Mouse (Mus musculus) embryonic facial prominence, embryonic 15.5 days (tissue): ENCODE data around the gene Nck1. TPM values are rescaled to one million over a fixed set of nuclear protein-coding genes. Genes with fewer than 3 reads are reported as not detected.

Experiments used
- ATAC-seq: fragments of 200-750 bp; cut with Nextera tagmentation; 2 replicates; pipeline ENCODE4 v1.8.0; 2017; ENCODE audit warnings: low read depth, moderate TSS enrichment; ENCODE audit not compliant: insufficient number of reproducible peaks, low FRiP score, low TSS enrichment
- H3K27ac ChIP-seq: fragments of 300-500 bp; sonication (generic); replicated peaks from 2 replicates; pipeline ENCODE4 v1.5.1; 2015; ENCODE audit warnings: mild to moderate bottlenecking, inconsistent platforms
- H3K27me3 ChIP-seq: fragments of 300-500 bp; sonication (generic); 2 replicates; pipeline ENCODE4 v1.6.1; 2015; ENCODE audit warnings: inconsistent platforms
- H3K36me3 ChIP-seq: fragments of 300-500 bp; sonication (generic); 2 replicates; pipeline ENCODE4 v1.6.1; 2015; ENCODE audit warnings: mild to moderate bottlenecking, inconsistent platforms
- H3K4me1 ChIP-seq: fragments of 300-500 bp; sonication (generic); 2 replicates; pipeline ENCODE4 v1.6.1; 2015; ENCODE audit warnings: inconsistent platforms
- H3K4me2 ChIP-seq: fragments of 300-500 bp; sonication (generic); replicated peaks from 2 replicates; pipeline ENCODE4 v1.6.1; 2015; ENCODE audit warnings: mild to moderate bottlenecking, inconsistent platforms
- H3K4me3 ChIP-seq: fragments of 300-500 bp; sonication (generic); replicated peaks from 2 replicates; pipeline ENCODE4 v1.5.1; 2015; ENCODE audit warnings: mild to moderate bottlenecking, inconsistent platforms
- H3K9ac ChIP-seq: fragments of 300-500 bp; sonication (generic); 2 replicates; pipeline ENCODE4 v1.6.1; 2015; ENCODE audit warnings: inconsistent platforms
- H3K9me3 ChIP-seq: fragments of 300-500 bp; sonication (generic); replicated peaks from 2 replicates; pipeline ENCODE4 v1.6.1; 2016; ENCODE audit warnings: inconsistent platforms
- WGBS: fragments of 180-500 bp; shearing (Covaris S2); methylation state at CpG from one replicate; pipeline ENCODE4 v1.1.7; 2015; 5-methylcytosine and 5-hydroxymethylcytosine counted together
- polyA plus RNA-seq: library from polyadenylated mRNA; unstranded; fragments of >200 nt; fragmentation: Nextera tagmentation; extraction: Ambion mirVana; gene quantifications from 2 replicates; pipeline ENCODE4 v1.2.1, GENCODE M21; 2015

Nck1 gene
- polyA plus RNA-seq, 1 experiment from 2014 or later: 64.2 TPM

GRCm38 (mm10) chr9:100532847-100533505 is 13.0 kb downstream of the Nck1 start:
- Histone ChIP-seq H3K27ac (no peak overlapping the region), H3K4me1 (peaks cover 10% of the 10 kb centered on the region; the same call in 1 of the 2 replicates), H3K27me3 (no peaks in the 10 kb centered on the region), H3K9ac (no peak overlapping the region), H3K36me3 (no peaks in the 10 kb centered on the region), H3K4me2 (no peak overlapping the region), H3K9me3 (peaks cover 6% of the 10 kb centered on the region; the same call in 1 of the 2 replicates), H3K4me3 (no peak overlapping the region)
- no peak for ATAC-seq
- 71% methylated on average over 3 of the region's 3 CpGs for WGBS

- no peaks in the 10 kb centered on the region for H3K27me3 ChIP-seq
- H3K36me3 ChIP-seq: no peaks in the 10 kb centered on the region
- ATAC-seq: no peak
- H3K4me3 ChIP-seq: no peak overlapping the region
- H3K4me2 ChIP-seq: no peak overlapping the region
- peaks cover 6% of the 10 kb centered on the region; the same call in 1 of the 2 replicates for H3K9me3 ChIP-seq
- WGBS: 63% methylated on average over 1 of the region's 1 CpGs
- H3K27ac ChIP-seq: no peak overlapping the region
- peaks cover 8% of the 10 kb centered on the region; the same call in 1 of the 2 replicates for H3K4me1 ChIP-seq
- no peak overlapping the region for H3K9ac ChIP-seq
Measured at GRCm38 (mm10) chr9:100531296-100531695, 14.6 kb downstream of the Nck1 start.

GRCm38 (mm10) chr9:100525225-100525624 is 20.7 kb downstream of the Nck1 start:
- Histone ChIP-seq H3K4me1 (no peaks in the 10 kb centered on the region), H3K4me2 (no peak overlapping the region), H3K4me3 (no peak overlapping the region), H3K36me3 (no peaks in the 10 kb centered on the region), H3K9me3 (peaks cover 6% of the 10 kb centered on the region; the same call in 1 of the 2 replicates), H3K27me3 (no peaks in the 10 kb centered on the region), H3K9ac (no peak overlapping the region), H3K27ac (no peak overlapping the region)
- ATAC-seq: no peak
- 89% methylated on average over 2 of the region's 2 CpGs for WGBS

- H3K9ac ChIP-seq: no peak overlapping the region
- H3K4me1 ChIP-seq: no peaks in the 10 kb centered on the region
- no peaks in the 10 kb centered on the region for H3K27me3 ChIP-seq
- H3K4me3 ChIP-seq: no peak overlapping the region
- H3K36me3 ChIP-seq: no peaks in the 10 kb centered on the region
- WGBS: 74% methylated on average over 2 of the region's 2 CpGs
- H3K9me3 ChIP-seq: no peaks in the 10 kb centered on the region
- no peak overlapping the region for H3K4me2 ChIP-seq
- no peak for ATAC-seq
- H3K27ac ChIP-seq: no peak overlapping the region
Measured at GRCm38 (mm10) chr9:100522029-100522428, 23.9 kb downstream of the Nck1 start.

- Histone ChIP-seq H3K4me1 (no peaks in the 10 kb centered on the region), H3K27ac (no peak overlapping the region), H3K4me3 (no peak overlapping the region), H3K9me3 (no peaks in the 10 kb centered on the region), H3K4me2 (no peak overlapping the region), H3K27me3 (no peaks in the 10 kb centered on the region), H3K36me3 (no peaks in the 10 kb centered on the region), H3K9ac (no peak overlapping the region)
- no peak for ATAC-seq
- 7% methylated on average over 2 of the region's 2 CpGs for WGBS
Measured at GRCm38 (mm10) chr9:100520586-100520985, 25.3 kb downstream of the Nck1 start.

- Histone ChIP-seq H3K4me1 (no peaks in the 10 kb centered on the region), H3K9me3 (no peaks in the 10 kb centered on the region), H3K36me3 (no peaks in the 10 kb centered on the region), H3K4me2 (no peak overlapping the region), H3K27ac (no peak overlapping the region), H3K27me3 (no peaks in the 10 kb centered on the region), H3K9ac (no peak overlapping the region), H3K4me3 (no peak overlapping the region)
- no peak for ATAC-seq
- 95% methylated on average over 3 of the region's 3 CpGs for WGBS
Measured at GRCm38 (mm10) chr9:100520012-100520411, 25.9 kb downstream of the Nck1 start.

GRCm38 (mm10) chr9:100507581-100507980 is 38.4 kb downstream of the Nck1 start:
- Histone ChIP-seq H3K4me1 (peaks cover 5% of the 10 kb centered on the region), H3K9me3 (no peaks in the 10 kb centered on the region), H3K4me3 (no peak overlapping the region), H3K27me3 (no peaks in the 10 kb centered on the region), H3K4me2 (no peak overlapping the region), H3K36me3 (peaks cover 5% of the 10 kb centered on the region; the same call in 1 of the 2 replicates), H3K9ac (no peak overlapping the region), H3K27ac (no peak overlapping the region)
- 87% methylated on average over 2 of the region's 2 CpGs for WGBS
- no peak for ATAC-seq

GRCm38 (mm10) chr9:100506652-100507051 is 39.3 kb downstream of the Nck1 start:
- WGBS: 25% methylated on average over 2 of the region's 2 CpGs
- Histone ChIP-seq H3K9ac (no peak overlapping the region), H3K4me1 (peaks cover 5% of the 10 kb centered on the region), H3K9me3 (no peaks in the 10 kb centered on the region), H3K4me3 (no peak overlapping the region), H3K27ac (no peak overlapping the region), H3K4me2 (no peak overlapping the region), H3K27me3 (no peaks in the 10 kb centered on the region), H3K36me3 (peaks cover 5% of the 10 kb centered on the region; the same call in 1 of the 2 replicates)
- no peak for ATAC-seq

- Histone ChIP-seq H3K4me3 (no peak overlapping the region), H3K9me3 (no peaks in the 10 kb centered on the region), H3K27ac (peak overlapping the region; percentile 51; the same call in 1 of the 2 replicates), H3K4me2 (no peak overlapping the region), H3K27me3 (no peaks in the 10 kb centered on the region), H3K36me3 (peaks cover 5% of the 10 kb centered on the region; the same call in 1 of the 2 replicates), H3K9ac (no peak overlapping the region), H3K4me1 (no peaks in the 10 kb centered on the region)
- ATAC-seq: no peak
- WGBS: 83% methylated on average over 4 of the region's 4 CpGs
Measured at GRCm38 (mm10) chr9:100505498-100505897, 40.4 kb downstream of the Nck1 start.

- H3K9ac ChIP-seq: no peak overlapping the region
- peaks cover 9% of the 10 kb centered on the region; the same call in 1 of the 2 replicates for H3K36me3 ChIP-seq
- ATAC-seq: no peak
- H3K27ac ChIP-seq: no peak overlapping the region
- H3K9me3 ChIP-seq: no peaks in the 10 kb centered on the region
- no peaks in the 10 kb centered on the region for H3K27me3 ChIP-seq
- no peak overlapping the region for H3K4me3 ChIP-seq
- H3K4me1 ChIP-seq: no peaks in the 10 kb centered on the region
- H3K4me2 ChIP-seq: no peak overlapping the region
- WGBS: 82% methylated on average over 5 of the region's 5 CpGs
Measured at GRCm38 (mm10) chr9:100493611-100494261, 52.2 kb downstream of the Nck1 start.

GRCm38 (mm10) chr9:100491424-100491823 is 54.5 kb downstream of the Nck1 start:
- Histone ChIP-seq H3K4me3 (no peak overlapping the region), H3K9ac (no peak overlapping the region), H3K9me3 (no peaks in the 10 kb centered on the region), H3K27me3 (no peaks in the 10 kb centered on the region), H3K4me1 (peaks cover 12% of the 10 kb centered on the region), H3K36me3 (no peaks in the 10 kb centered on the region), H3K27ac (no peak overlapping the region), H3K4me2 (no peak overlapping the region)
- no peak for ATAC-seq
- 77% methylated on average over 1 of the region's 1 CpGs for WGBS
